Mouse (Mus musculus) left cerebral cortex, adult 9 months (tissue): ENCODE measurements around the gene Pcsk2.

Experiments used
- DNase-seq, 2 experiments: peaks; one replicate each; pipeline ENCODE4 v3.0.0; 2022; ENCODE audit warnings: low spot score in 2 of 2

Pcsk2 gene

GRCm38 (mm10) chr2:143732501-143732900, 186.5 kb downstream of the Pcsk2 start:
- peak in 1 of 2 experiments; percentile 30 for DNase-seq

GRCm38 (mm10) chr2:143735442-143735841, 189.5 kb downstream of the Pcsk2 start:
- DNase-seq, result no peak

GRCm38 (mm10) chr2:143739475-143740226, 193.7 kb downstream of the Pcsk2 start:
- DNase-seq, result peak in 1 of 2 experiments; percentile 1

- DNase-seq, result peak in 1 of 2 experiments; percentile 0
Observed at GRCm38 (mm10) chr2:143742436-143742835, 196.5 kb downstream of the Pcsk2 start.

- peak in 1 of 2 experiments; percentile 0 for DNase-seq
Observed at GRCm38 (mm10) chr2:143743081-143743480, 197.1 kb downstream of the Pcsk2 start.

GRCm38 (mm10) chr2:143752051-143752788, 206.3 kb downstream of the Pcsk2 start:
- DNase-seq, result peak in 1 of 2 experiments; percentile 23

- DNase-seq, result peak in 1 of 2 experiments; percentile 68
Observed at GRCm38 (mm10) chr2:143776448-143776847, 230.5 kb downstream of the Pcsk2 start.

GRCm38 (mm10) chr2:143780310-143780709, 234.4 kb downstream of the Pcsk2 start:
- DNase-seq, result no peak

GRCm38 (mm10) chr2:143789911-143790310, 244.0 kb downstream of the Pcsk2 start:
- DNase-seq, result no peak

- peak in 1 of 2 experiments; percentile 18 for DNase-seq
Observed at GRCm38 (mm10) chr2:143795858-143796257, 249.9 kb downstream of the Pcsk2 start.

GRCm38 (mm10) chr2:143796335-143797013, 250.5 kb downstream of the Pcsk2 start:
- no peak for DNase-seq

GRCm38 (mm10) chr2:143801097-143801496, 255.1 kb downstream of the Pcsk2 start:
- DNase-seq, result no peak

- DNase-seq, result no peak
Observed at GRCm38 (mm10) chr2:143806140-143806923, 260.4 kb downstream of the Pcsk2 start.

- DNase-seq, result no peak
Observed at GRCm38 (mm10) chr2:143806924-143807664, 261.1 kb downstream of the Pcsk2 start.

GRCm38 (mm10) chr2:143808789-143809188, 262.8 kb downstream of the Pcsk2 start:
- peak in 1 of 2 experiments; percentile 20 for DNase-seq

GRCm38 (mm10) chr2:143812262-143812661, 266.3 kb downstream of the Pcsk2 start:
- DNase-seq, result no peak

GRCm38 (mm10) chr2:143813461-143813860, 267.5 kb downstream of the Pcsk2 start:
- DNase-seq, result no peak

GRCm38 (mm10) chr2:143831645-143832044, 285.7 kb downstream of the Pcsk2 start:
- DNase-seq, result no peak

GRCm38 (mm10) chr2:143832721-143833120, 286.8 kb downstream of the Pcsk2 start:
- DNase-seq, result no peak

GRCm38 (mm10) chr2:143834082-143834481, 288.1 kb downstream of the Pcsk2 start:
- DNase-seq, result no peak

- DNase-seq, result no peak
Observed at GRCm38 (mm10) chr2:143835820-143836219, 289.9 kb downstream of the Pcsk2 start.
